Mouse (Mus musculus) MEL (cell line): ENCODE results near the gene Olfr523. TPM values are rescaled to one million over a fixed set of nuclear protein-coding genes. Genes with fewer than 3 reads are reported as not detected.

ENCODE experiments used
- DNase-seq: peaks from one replicate; pipeline ENCODE4 v3.0.0; 2011; ENCODE audit warnings: low read depth, low spot score
- H3K27ac ChIP-seq: 2 replicates; pipeline ENCODE4 v1.5.1; 2012; ENCODE audit warnings: low read depth, mild to moderate bottlenecking, control low read depth, low read length, moderate library complexity; ENCODE audit not compliant: control insufficient read depth
- H3K27me3 ChIP-seq, 2 experiments: fragments of 150-350 bp in 1 of 2; sonication (generic) in 1 of 2; 2 replicates each; pipeline ENCODE4 v1.6.1; 2012; ENCODE audit warnings: low read length in 2 of 2, mild to moderate bottlenecking in 2 of 2, improper control_type of control experiment in 1 of 2, moderate library complexity in 1 of 2; ENCODE audit not compliant: insufficient read depth in 2 of 2, control insufficient read depth in 1 of 2
- H3K36me3 ChIP-seq, 2 experiments: 2 replicates each; pipeline ENCODE4 v1.6.1; 2012 to 2014; ENCODE audit warnings: low read length in 2 of 2, improper control_type of control experiment in 1 of 2, inconsistent platforms in 1 of 2, mild to moderate bottlenecking in 1 of 2; ENCODE audit not compliant: insufficient read depth in 2 of 2, control insufficient read depth in 1 of 2
- H3K4me1 ChIP-seq, 2 experiments: fragments of 150-350 bp in 1 of 2; sonication (generic) in 1 of 2; 2 replicates each; pipeline ENCODE4 v1.6.1; 2012; ENCODE audit warnings: low read length in 2 of 2, improper control_type of control experiment in 1 of 2, mild to moderate bottlenecking in 1 of 2; ENCODE audit not compliant: insufficient read depth in 2 of 2, control insufficient read depth in 1 of 2
- H3K4me3 ChIP-seq, 2 experiments: fragments of 150-350 bp in 1 of 2; sonication (generic) in 1 of 2; 2 replicates each; pipeline ENCODE4 v1.5.1; 2012; ENCODE audit warnings: low read depth in 2 of 2, low read length in 2 of 2, mild to moderate bottlenecking in 2 of 2, moderate library complexity in 2 of 2, control low read depth in 1 of 2, improper control_type of control experiment in 1 of 2; ENCODE audit not compliant: control insufficient read depth in 1 of 2, insufficient read depth in 1 of 2
- H3K79me2 ChIP-seq: 2 replicates; pipeline ENCODE4 v1.6.1; 2012; ENCODE audit warnings: mild to moderate bottlenecking, low read length, moderate library complexity; ENCODE audit not compliant: control insufficient read depth, poor library complexity, insufficient read depth
- H3K9ac ChIP-seq: 2 replicates; pipeline ENCODE4 v1.6.1; 2012; ENCODE audit warnings: low read depth, mild to moderate bottlenecking, control low read depth, low read length, moderate library complexity; ENCODE audit not compliant: control insufficient read depth, poor library complexity, severe bottlenecking
- H3K9me3 ChIP-seq: fragments of 150-350 bp; sonication (generic); replicated peaks from 2 replicates; pipeline ENCODE4 v1.6.1; 2012; ENCODE audit warnings: mild to moderate bottlenecking, low read length, improper control_type of control experiment, moderate library complexity; ENCODE audit not compliant: insufficient read depth
- BHLHE40 ChIP-seq: IDR thresholded peaks from 2 replicates; pipeline ENCODE4 v1.6.1; 2012; ENCODE audit warnings: low read depth, mild to moderate bottlenecking, inconsistent platforms, low read length, improper control_type of control experiment, borderline replicate concordance
- CHD2 ChIP-seq: IDR thresholded peaks from 2 replicates; pipeline ENCODE4 v1.6.1; 2011; ENCODE audit warnings: low read length, improper control_type of control experiment
- CTCF ChIP-seq, 3 experiments: IDR thresholded peaks in 2 of 3; conservative IDR thresholded peaks in 1 of 3; 2 replicates each; pipeline ENCODE4 v1.5.1; 2011 to 2012; ENCODE audit warnings: low read length in 3 of 3, low read depth in 2 of 3, mild to moderate bottlenecking in 2 of 3, improper control_type of control experiment in 1 of 3, inconsistent platforms in 1 of 3, mixed read lengths in 1 of 3, moderate library complexity in 1 of 3; ENCODE audit not compliant: control insufficient read depth in 1 of 3, insufficient read depth in 1 of 3, poor library complexity in 1 of 3, severe bottlenecking in 1 of 3
- E2F4 ChIP-seq: IDR thresholded peaks from 2 replicates; pipeline ENCODE4 v1.6.1; 2011; ENCODE audit warnings: low read depth, low read length, improper control_type of control experiment, borderline replicate concordance
- ELF1 ChIP-seq: IDR thresholded peaks from 2 replicates; pipeline ENCODE4 v1.6.1; 2014; ENCODE audit warnings: low read depth, mild to moderate bottlenecking, inconsistent platforms, low read length, improper control_type of control experiment, moderate library complexity
- EP300 ChIP-seq, 2 experiments: IDR thresholded peaks; 2 replicates each; pipeline ENCODE4 v1.6.1; 2011; ENCODE audit warnings: improper control_type of control experiment in 2 of 2, low read length in 2 of 2, low read depth in 1 of 2, mild to moderate bottlenecking in 1 of 2
- GABPA ChIP-seq: IDR thresholded peaks from 2 replicates; pipeline ENCODE4 v1.6.1; 2012; ENCODE audit warnings: low read depth, mild to moderate bottlenecking, inconsistent platforms, low read length, improper control_type of control experiment, moderate library complexity
- GATA1 ChIP-seq: IDR thresholded peaks from 2 replicates; pipeline ENCODE4 v1.6.1; 2011; ENCODE audit warnings: low read depth, low read length, improper control_type of control experiment
- HCFC1 ChIP-seq: IDR thresholded peaks from 2 replicates; pipeline ENCODE4 v1.6.1; 2012; ENCODE audit warnings: low read depth, mild to moderate bottlenecking, inconsistent platforms, low read length, improper control_type of control experiment, moderate library complexity
- JUND ChIP-seq: IDR thresholded peaks from 2 replicates; pipeline ENCODE4 v1.6.1; 2011; ENCODE audit warnings: low read depth, mild to moderate bottlenecking, improper control_type of control experiment, low read length
- KAT2A ChIP-seq: conservative IDR thresholded peaks from 2 replicates; pipeline ENCODE4 v1.6.1; 2012; ENCODE audit warnings: low read depth, low read length, improper control_type of control experiment, inconsistent platforms
- MAFK ChIP-seq: IDR thresholded peaks from 2 replicates; pipeline ENCODE4 v1.6.1; 2011; ENCODE audit warnings: low read depth, mild to moderate bottlenecking, low read length, improper control_type of control experiment, borderline replicate concordance
- MAX ChIP-seq: IDR thresholded peaks from 2 replicates; pipeline ENCODE4 v1.6.1; 2011; ENCODE audit warnings: low read length, improper control_type of control experiment
- MAZ ChIP-seq: IDR thresholded peaks from 2 replicates; pipeline ENCODE4 v1.6.1; 2012; ENCODE audit warnings: low read depth, mild to moderate bottlenecking, inconsistent platforms, low read length, improper control_type of control experiment
- MEF2A ChIP-seq: IDR thresholded peaks from 2 replicates; pipeline ENCODE4 v1.6.1; 2014; ENCODE audit warnings: low read depth, mild to moderate bottlenecking, inconsistent platforms, low read length, improper control_type of control experiment; ENCODE audit not compliant: poor library complexity, insufficient replicate concordance, severe bottlenecking; ENCODE audit errors: extremely low read depth
- MXI1 ChIP-seq: IDR thresholded peaks from 2 replicates; pipeline ENCODE4 v1.6.1; 2011; ENCODE audit warnings: mild to moderate bottlenecking, low read depth, low read length, improper control_type of control experiment
- MYB ChIP-seq: IDR thresholded peaks from 2 replicates; pipeline ENCODE4 v1.6.1; 2011; ENCODE audit warnings: mild to moderate bottlenecking, low read depth, low read length, improper control_type of control experiment
- MYC ChIP-seq: IDR thresholded peaks from 2 replicates; pipeline ENCODE4 v1.6.1; 2011; ENCODE audit warnings: low read depth, mild to moderate bottlenecking, low read length, improper control_type of control experiment, moderate library complexity
- NELFE ChIP-seq: IDR thresholded peaks from 2 replicates; pipeline ENCODE4 v1.6.1; 2011; ENCODE audit warnings: low read depth, low read length, improper control_type of control experiment
- POLR2A ChIP-seq, 2 experiments: IDR thresholded peaks; 2 replicates each; pipeline ENCODE4 v1.6.1; 2011 to 2012; ENCODE audit warnings: low read length in 2 of 2, mild to moderate bottlenecking in 2 of 2, control low read depth in 1 of 2, improper control_type of control experiment in 1 of 2, low read depth in 1 of 2, moderate library complexity in 1 of 2; ENCODE audit not compliant: control insufficient read depth in 1 of 2, insufficient read depth in 1 of 2, poor library complexity in 1 of 2
- POLR2AphosphoS2 ChIP-seq: IDR thresholded peaks from 2 replicates; pipeline ENCODE4 v1.6.1; 2011; ENCODE audit warnings: low read length, improper control_type of control experiment
- RAD21 ChIP-seq: IDR thresholded peaks from 2 replicates; pipeline ENCODE4 v1.6.1; 2011; ENCODE audit warnings: mild to moderate bottlenecking, low read depth, low read length, improper control_type of control experiment
- RCOR1 ChIP-seq: IDR thresholded peaks from 2 replicates; pipeline ENCODE4 v1.6.1; 2012; ENCODE audit warnings: low read depth, mild to moderate bottlenecking, inconsistent platforms, low read length, improper control_type of control experiment
- SIN3A ChIP-seq: IDR thresholded peaks from 2 replicates; pipeline ENCODE4 v1.6.1; 2012; ENCODE audit warnings: low read length, improper control_type of control experiment, inconsistent platforms
- SMC3 ChIP-seq: IDR thresholded peaks from 2 replicates; pipeline ENCODE4 v1.6.1; 2011; ENCODE audit warnings: low read depth, low read length, improper control_type of control experiment
- TAL1 ChIP-seq: IDR thresholded peaks from 2 replicates; pipeline ENCODE4 v1.6.1; 2012; ENCODE audit warnings: mild to moderate bottlenecking, inconsistent platforms, low read length, moderate library complexity, mixed read lengths
- TBP ChIP-seq: IDR thresholded peaks from 2 replicates; pipeline ENCODE4 v1.8.0; 2011; ENCODE audit warnings: low read depth, low read length, improper control_type of control experiment
- TCF12 ChIP-seq: IDR thresholded peaks from 2 replicates; pipeline ENCODE4 v1.6.1; 2014; ENCODE audit warnings: low read depth, mild to moderate bottlenecking, inconsistent platforms, low read length, improper control_type of control experiment, moderate library complexity
- UBTF ChIP-seq: IDR thresholded peaks from 2 replicates; pipeline ENCODE4 v1.6.1; 2012; ENCODE audit warnings: low read depth, mild to moderate bottlenecking, inconsistent platforms, low read length, improper control_type of control experiment, moderate library complexity, borderline replicate concordance; ENCODE audit not compliant: insufficient read depth
- USF1 ChIP-seq: IDR thresholded peaks from 2 replicates; pipeline ENCODE4 v1.6.1; 2014; ENCODE audit warnings: low read depth, mild to moderate bottlenecking, inconsistent platforms, low read length, improper control_type of control experiment, moderate library complexity
- USF2 ChIP-seq, 2 experiments: IDR thresholded peaks; 2 replicates each; pipeline ENCODE4 v1.6.1; 2011 to 2012; ENCODE audit warnings: improper control_type of control experiment in 2 of 2, low read length in 2 of 2, borderline replicate concordance in 1 of 2, inconsistent platforms in 1 of 2, low read depth in 1 of 2, mild to moderate bottlenecking in 1 of 2; ENCODE audit not compliant: insufficient read depth in 1 of 2
- ZC3H11A ChIP-seq: IDR thresholded peaks from 2 replicates; pipeline ENCODE4 v1.6.1; 2012; ENCODE audit warnings: low read depth, mild to moderate bottlenecking, inconsistent platforms, low read length, improper control_type of control experiment
- ZKSCAN1 ChIP-seq: IDR thresholded peaks from 2 replicates; pipeline ENCODE4 v1.6.1; 2012; ENCODE audit warnings: low read depth, mild to moderate bottlenecking, inconsistent platforms, low read length, improper control_type of control experiment, moderate library complexity
- ZMIZ1 ChIP-seq: IDR thresholded peaks from 2 replicates; pipeline ENCODE4 v1.6.1; 2012; ENCODE audit warnings: low read depth, mild to moderate bottlenecking, inconsistent platforms, low read length, improper control_type of control experiment, moderate library complexity
- ZNF384 ChIP-seq: IDR thresholded peaks from 2 replicates; pipeline ENCODE4 v1.6.1; 2012; ENCODE audit warnings: low read depth, mild to moderate bottlenecking, inconsistent platforms, low read length, improper control_type of control experiment
- polyA plus RNA-seq, 2 experiments: library from polyadenylated mRNA; stranded (reverse) in 1 of 2; unstranded in 1 of 2; fragments of >175 nt in 1 of 2; fragments of >200 nt in 1 of 2; gene quantifications; 2 replicates each; pipeline versions ENCODE4 v1.2.1 to v1.2.4; 2012; ENCODE audit warnings: low replicate concordance in 2 of 2, low read depth in 1 of 2; ENCODE audit not compliant: insufficient read length in 2 of 2, insufficient read depth in 1 of 2, missing spikeins in 1 of 2
- total RNA-seq: library from RNA; depleted of rRNA; stranded (reverse); fragments of 300-350 nt; gene quantifications from 2 replicates; pipeline ENCODE4 v1.2.3, GENCODE M21; 2012

The Olfr523 gene
- total and polyA plus RNA-seq, 3 experiments = not detected

- peaks cover 0 to 16% of the 10 kb centered on the region in 2 experiments; a peak in 2 of 4 replicates for H3K36me3 ChIP-seq
- peak within 1 kb of the TSS; percentile 66 to 93 for H3K4me3 ChIP-seq
- H3K27me3 ChIP-seq = no peaks in the 10 kb centered on the region
- no peaks in the 10 kb centered on the region for H3K9me3 ChIP-seq
- H3K9ac ChIP-seq = peak within 1 kb of the TSS; percentile 97
- H3K79me2 ChIP-seq = peaks cover 2% of the 10 kb centered on the region; the same call in 1 of the 2 replicates
- peak within 1 kb of the TSS; percentile 86 for H3K27ac ChIP-seq
- DNase-seq = peak; percentile 96
- H3K4me1 ChIP-seq = peaks cover 0 to 17% of the 10 kb centered on the region in 2 experiments; a peak in 2 of 4 replicates
- TF ChIP-seq MYB = no peak
- no peak for TF ChIP-seq MAZ
- TF ChIP-seq ZKSCAN1 = no peak
- TF ChIP-seq MAFK = no peak
- TF ChIP-seq RCOR1 = no peak
- 0 out of 2 replicates have a peak, but pooled peaks have one; percentile 4 for TF ChIP-seq MEF2A
- TF ChIP-seq ZNF384 = no peak
- TF ChIP-seq MYC = peak; percentile 92
- TF ChIP-seq TCF12 = peak; percentile 86
- TF ChIP-seq CTCF (IDR thresholded peaks at IDR 0.05 in 2 of 3, conservative IDR thresholded peaks at IDR 0.05 in 1 of 3; ENCODE audit: control insufficient read depth in 1 of 3, insufficient read depth in 1 of 3, low read depth in 2 of 3, low read length in 3 of 3, poor library complexity in 1 of 3, severe bottlenecking in 1 of 3) = no peak
- TF ChIP-seq JUND = no peak
- no peak; a peak in 1 of 4 replicates for TF ChIP-seq EP300 (IDR thresholded peaks at IDR 0.05; ENCODE audit: low read depth in 1 of 2, low read length in 2 of 2)
- TF ChIP-seq ZMIZ1 = peak; percentile 62
- peak; percentile 94 for TF ChIP-seq MXI1
- TF ChIP-seq HCFC1 = peak; percentile 93
- TF ChIP-seq BHLHE40 = no peak
- TF ChIP-seq TAL1 = no peak
- peak; percentile 53; the same call in 1 of the 2 replicates for TF ChIP-seq POLR2AphosphoS2
- peak; percentile 84 for TF ChIP-seq NELFE
- peak; percentile 96 for TF ChIP-seq MAX
- no peak for TF ChIP-seq CHD2
- TF ChIP-seq RAD21 = no peak
- TF ChIP-seq TBP = peak; percentile 89
- no peak for TF ChIP-seq GATA1
- peak; percentile 82 for TF ChIP-seq USF1
- no peak for TF ChIP-seq ZC3H11A
- TF ChIP-seq ELF1 = peak; percentile 73
- no peak for TF ChIP-seq SMC3
- 0 out of 2 replicates have a peak, but pooled peaks have one; percentile 51 for TF ChIP-seq UBTF
- TF ChIP-seq E2F4 = no peak
- no peak for TF ChIP-seq GABPA
- peak; percentile 78; the same call in 1 of the 2 replicates for TF ChIP-seq KAT2A
- TF ChIP-seq SIN3A = peak; percentile 84
- no peak for TF ChIP-seq USF2 (IDR thresholded peaks at IDR 0.05; ENCODE audit: borderline replicate concordance in 1 of 2, insufficient read depth in 1 of 2, low read depth in 1 of 2, low read length in 2 of 2)
- TF ChIP-seq POLR2A (IDR thresholded peaks at IDR 0.05; ENCODE audit: control insufficient read depth in 1 of 2, insufficient read depth in 1 of 2, low read depth in 1 of 2, low read length in 2 of 2, poor library complexity in 1 of 2) = peak; percentile 84 to 92
Measured at GRCm38 (mm10) chr7:140137135-140138020, 35.6 kb upstream of the Olfr523 start, which contains the start of gene Mtg1. Gene Mtg1, plus strand, starts transcription at chr7:140137564.
